ENCODE assay signal across 8 mouse cellular contexts in genomic region chr9:44327064-44327711, GRCm38 (mm10). TPM values are rescaled to one million over a fixed set of nuclear protein-coding genes. Genes with fewer than 3 reads are reported as not detected.
DNase-seq lines count a peak whose midpoint lies in the region; ATAC-seq and TF ChIP-seq lines count a peak whose summit lies in the region.

No protein-coding gene starts in this region.

- intact Hi-C loops in left cerebral cortex, postnatal 10 days (cut with DNase I): no loop called here

- peak; percentile 43 for ATAC-seq in hindbrain, embryonic 13.5 days (ENCODE audit: low FRiP score)
- ATAC-seq in liver, postnatal 0 days: no peak

- no peak for DNase-seq in thymus, adult 2 months
- DNase-seq in thymus, postnatal 4 days: no peak
- no peak for DNase-seq in forebrain, embryonic 10.5 days (ENCODE audit: extremely low spot score, low spot score)
- peak; percentile 37 for DNase-seq in liver, postnatal 0 days
- DNase-seq in left cerebral cortex, adult 18-20 months (ENCODE audit: low spot score in 2 of 2): no peak
- no peak for DNase-seq in left cerebral cortex, postnatal 10 days (ENCODE audit: extremely low spot score in 1 of 2, low spot score in 2 of 2)

- H3K4me1 ChIP-seq in thymus, adult 2 months (replicated peaks; ENCODE audit: control insufficient read depth, insufficient read depth, low read length): peaks cover 15% of the 10 kb centered on the region
- H3K4me1 ChIP-seq in forebrain, embryonic 10.5 days: peaks cover 28% of the 10 kb centered on the region
- peaks cover 15% of the 10 kb centered on the region for H3K4me1 ChIP-seq in hindbrain, embryonic 13.5 days (replicated peaks)
- H3K4me1 ChIP-seq in liver, postnatal 0 days (ENCODE audit: insufficient read depth): peaks cover 12% of the 10 kb centered on the region
- peaks cover 8% of the 10 kb centered on the region for H3K4me1 ChIP-seq in olfactory bulb, adult 2 months (ENCODE audit: control insufficient read depth, insufficient read depth, low read length)

- peak overlapping the region; percentile 88 for H3K4me2 ChIP-seq in hindbrain, embryonic 13.5 days
- peak overlapping the region; percentile 87 for H3K4me2 ChIP-seq in liver, postnatal 0 days (ENCODE audit: low read depth, low read length)

- no peaks in the 10 kb centered on the region for H3K36me3 ChIP-seq in thymus, adult 2 months (ENCODE audit: control insufficient read depth, insufficient read depth, low read length)
- peaks cover 44% of the 10 kb centered on the region for H3K36me3 ChIP-seq in forebrain, embryonic 10.5 days (replicated peaks)
- H3K36me3 ChIP-seq in hindbrain, embryonic 13.5 days: peaks cover 34% of the 10 kb centered on the region
- peaks cover 21% of the 10 kb centered on the region for H3K36me3 ChIP-seq in liver, postnatal 0 days (replicated peaks; ENCODE audit: insufficient read depth, low read length)

- peak overlapping the region; percentile 92 for H3K9ac ChIP-seq in hindbrain, embryonic 13.5 days
- peak overlapping the region; percentile 90 for H3K9ac ChIP-seq in liver, postnatal 0 days (replicated peaks)

- peak overlapping the region; percentile 85 for H3K4me3 ChIP-seq in thymus, adult 2 months (ENCODE audit: control insufficient read depth, insufficient read depth, low read length)
- H3K4me3 ChIP-seq in forebrain, embryonic 10.5 days: peak overlapping the region; percentile 74
- H3K4me3 ChIP-seq in hindbrain, embryonic 13.5 days: peak overlapping the region; percentile 86
- peak overlapping the region; percentile 86 for H3K4me3 ChIP-seq in liver, postnatal 0 days (ENCODE audit: low read depth, low read length)
- peak overlapping the region; percentile 78 for H3K4me3 ChIP-seq in olfactory bulb, adult 2 months (ENCODE audit: insufficient read depth, low read depth, low read length)

- 2% methylated on average over 22 of the region's 22 CpGs for WGBS in thymus, adult 2 months
- under 1% methylated on average over 22 of the region's 22 CpGs for WGBS in forebrain, embryonic 10.5 days
- under 1% methylated on average over 22 of the region's 22 CpGs for WGBS in hindbrain, embryonic 13.5 days
- WGBS in liver, postnatal 0 days (ENCODE audit: insufficient replicate concordance): 1% methylated on average over 22 of the region's 22 CpGs
- WGBS in olfactory bulb, adult 2 months: under 1% methylated on average over 22 of the region's 22 CpGs

- no peak for TF ChIP-seq EP300 in liver, postnatal 0 days (IDR thresholded peaks at IDR 0.05; ENCODE audit: low read depth)

- no peaks in the 10 kb centered on the region for H3K9me3 ChIP-seq in forebrain, embryonic 10.5 days
- H3K9me3 ChIP-seq in hindbrain, embryonic 13.5 days: no peaks in the 10 kb centered on the region
- H3K9me3 ChIP-seq in liver, postnatal 0 days (ENCODE audit: low read length): no peaks in the 10 kb centered on the region

- H3K27me3 ChIP-seq in thymus, adult 2 months (ENCODE audit: control insufficient read depth, insufficient read depth, low read length): no peaks in the 10 kb centered on the region
- H3K27me3 ChIP-seq in forebrain, embryonic 10.5 days (ENCODE audit: poor library complexity, severe bottlenecking): no peaks in the 10 kb centered on the region
- no peaks in the 10 kb centered on the region for H3K27me3 ChIP-seq in hindbrain, embryonic 13.5 days
- H3K27me3 ChIP-seq in liver, postnatal 0 days (ENCODE audit: insufficient read depth, low read length): no peaks in the 10 kb centered on the region

- no peak for TF ChIP-seq POLR2A in thymus, adult 2 months (IDR thresholded peaks at IDR 0.05; ENCODE audit: control insufficient read depth, extremely low read depth, insufficient read depth, low read length, poor library complexity)
- TF ChIP-seq POLR2A in olfactory bulb, adult 2 months (IDR thresholded peaks at IDR 0.05; ENCODE audit: insufficient read depth, low read depth, low read length): no peak

- H3K27ac ChIP-seq in thymus, adult 2 months (ENCODE audit: control insufficient read depth, insufficient read depth, low read length): no peak overlapping the region
- peak overlapping the region; percentile 96 for H3K27ac ChIP-seq in forebrain, embryonic 10.5 days
- peak overlapping the region; percentile 94 for H3K27ac ChIP-seq in hindbrain, embryonic 13.5 days
- H3K27ac ChIP-seq in liver, postnatal 0 days (ENCODE audit: low read depth): peak overlapping the region; percentile 93
- peak overlapping the region; percentile 66 for H3K27ac ChIP-seq in olfactory bulb, adult 2 months (ENCODE audit: insufficient read depth, low read depth, low read length)

- 0 out of 2 replicates have a peak, but pooled peaks have one; percentile 11 for TF ChIP-seq CTCF in thymus, adult 2 months (IDR thresholded peaks at IDR 0.05; ENCODE audit: borderline replicate concordance, control insufficient read depth, extremely low read depth, insufficient read depth, low read length, poor library complexity)
- TF ChIP-seq CTCF in liver, postnatal 0 days (IDR thresholded peaks at IDR 0.05; ENCODE audit: low read depth): no peak
- no peak for TF ChIP-seq CTCF in olfactory bulb, adult 2 months (IDR thresholded peaks at IDR 0.05; ENCODE audit: insufficient read depth, low read depth, low read length)

RNA-seq across cellular contexts. Expression of gene Dpagt1, which starts 1.4 kb away (rescaled TPM):
- polyA plus RNA-seq in thymus, adult 2 months (2012; rRNA removed): 47.9 and 49.5 TPM in 2 replicates
- polyA plus RNA-seq in forebrain, embryonic 10.5 days (2016; fragmentation: Nextera tagmentation; extraction: Ambion mirVana): 48.0 and 49.3 TPM in 2 replicates
- polyA plus RNA-seq in hindbrain, embryonic 13.5 days (2015; fragmentation: Nextera tagmentation; extraction: Ambion mirVana): 37.0 and 40.4 TPM in 2 replicates
- 19.0 and 19.4 TPM in 2 replicates for polyA plus RNA-seq in liver, postnatal 0 days (2015; fragmentation: Nextera tagmentation; extraction: Ambion mirVana)
- 150 TPM in 1 of 2 replicates, not detected in the other for polyA plus RNA-seq in olfactory bulb, adult 2 months (2012; ENCODE audit: insufficient read depth, insufficient read length, low replicate concordance, missing spikeins)
- 10 to 100 TPM; 13.4 to 16.3 TPM for total RNA-seq in left cerebral cortex, adult 18-20 months (2021)
- 10 to 100 TPM; 15.5 to 17.9 TPM for total RNA-seq in left cerebral cortex, postnatal 10 days (2021)

RNA-seq across cellular contexts. Expression of gene C2cd2l, which starts 7.1 kb away (rescaled TPM):
- 94.1 and 110 TPM in 2 replicates for polyA plus RNA-seq in thymus, adult 2 months (2012; rRNA removed)
- 8.3 and 8.7 TPM in 2 replicates for polyA plus RNA-seq in forebrain, embryonic 10.5 days (2016; fragmentation: Nextera tagmentation; extraction: Ambion mirVana)
- polyA plus RNA-seq in hindbrain, embryonic 13.5 days (2015; fragmentation: Nextera tagmentation; extraction: Ambion mirVana): 19.1 and 21.6 TPM in 2 replicates
- 10.1 and 11.4 TPM in 2 replicates for polyA plus RNA-seq in liver, postnatal 0 days (2015; fragmentation: Nextera tagmentation; extraction: Ambion mirVana)
- polyA plus RNA-seq in olfactory bulb, adult 2 months (2012; ENCODE audit: insufficient read depth, insufficient read length, low replicate concordance, missing spikeins): not detected in 2 replicates
- 100 to 1,000 TPM; 188 to 207 TPM for total RNA-seq in left cerebral cortex, adult 18-20 months (2021)
- 100 to 1,000 TPM; 151 to 158 TPM for total RNA-seq in left cerebral cortex, postnatal 10 days (2021)

RNA-seq across cellular contexts. Expression of gene H2afx, which starts 7.3 kb away (rescaled TPM):
- polyA plus RNA-seq in thymus, adult 2 months (2012; rRNA removed): 891 and 1,033 TPM in 2 replicates
- 524 and 528 TPM in 2 replicates for polyA plus RNA-seq in forebrain, embryonic 10.5 days (2016; fragmentation: Nextera tagmentation; extraction: Ambion mirVana)
- polyA plus RNA-seq in hindbrain, embryonic 13.5 days (2015; fragmentation: Nextera tagmentation; extraction: Ambion mirVana): 145 and 151 TPM in 2 replicates
- polyA plus RNA-seq in liver, postnatal 0 days (2015; fragmentation: Nextera tagmentation; extraction: Ambion mirVana): 152 and 164 TPM in 2 replicates
- polyA plus RNA-seq in olfactory bulb, adult 2 months (2012; ENCODE audit: insufficient read depth, insufficient read length, low replicate concordance, missing spikeins): not detected in 2 replicates
- total RNA-seq in left cerebral cortex, adult 18-20 months (2021): 10 to 100 TPM; 51.3 to 54.1 TPM
- 10 to 100 TPM; 66.5 to 67.6 TPM for total RNA-seq in left cerebral cortex, postnatal 10 days (2021)

RNA-seq across cellular contexts. Expression of gene Hmbs, which starts 16.8 kb away (rescaled TPM):
- polyA plus RNA-seq in thymus, adult 2 months (2012; rRNA removed): 40.7 and 42.2 TPM in 2 replicates
- polyA plus RNA-seq in forebrain, embryonic 10.5 days (2016; fragmentation: Nextera tagmentation; extraction: Ambion mirVana): 196 and 210 TPM in 2 replicates
- 66.8 and 70.8 TPM in 2 replicates for polyA plus RNA-seq in hindbrain, embryonic 13.5 days (2015; fragmentation: Nextera tagmentation; extraction: Ambion mirVana)
- polyA plus RNA-seq in liver, postnatal 0 days (2015; fragmentation: Nextera tagmentation; extraction: Ambion mirVana): 517 and 539 TPM in 2 replicates
- not detected in 2 replicates for polyA plus RNA-seq in olfactory bulb, adult 2 months (2012; ENCODE audit: insufficient read depth, insufficient read length, low replicate concordance, missing spikeins)
- total RNA-seq in left cerebral cortex, adult 18-20 months (2021): 10 to 100 TPM; 18.1 to 19.7 TPM
- total RNA-seq in left cerebral cortex, postnatal 10 days (2021): 10 to 100 TPM; 20.5 to 24.0 TPM

RNA-seq across cellular contexts. Expression of gene Hinfp, which starts 21.7 kb away (rescaled TPM):
- polyA plus RNA-seq in thymus, adult 2 months (2012; rRNA removed): 71.1 and 71.9 TPM in 2 replicates
- 32.8 and 33.0 TPM in 2 replicates for polyA plus RNA-seq in forebrain, embryonic 10.5 days (2016; fragmentation: Nextera tagmentation; extraction: Ambion mirVana)
- polyA plus RNA-seq in hindbrain, embryonic 13.5 days (2015; fragmentation: Nextera tagmentation; extraction: Ambion mirVana): 31.4 and 36.6 TPM in 2 replicates
- 4.5 and 6.3 TPM in 2 replicates for polyA plus RNA-seq in liver, postnatal 0 days (2015; fragmentation: Nextera tagmentation; extraction: Ambion mirVana)
- not detected in 2 replicates for polyA plus RNA-seq in olfactory bulb, adult 2 months (2012; ENCODE audit: insufficient read depth, insufficient read length, low replicate concordance, missing spikeins)
- total RNA-seq in left cerebral cortex, adult 18-20 months (2021): 10 to 100 TPM; 29.1 to 36.1 TPM
- 10 to 100 TPM; 27.1 to 28.3 TPM for total RNA-seq in left cerebral cortex, postnatal 10 days (2021)
